Mouse (Mus musculus) lung, postnatal 0 days (tissue): ENCODE results near the gene Cryba1. TPM values are rescaled to one million over a fixed set of nuclear protein-coding genes. Genes with fewer than 3 reads are reported as not detected.

Experiments
- ATAC-seq: fragments of 200-750 bp; cut with Nextera tagmentation; 2 replicates; pipeline ENCODE4 v1.8.0; 2017; ENCODE audit warnings: moderate library complexity
- DNase-seq: peaks from one replicate; pipeline ENCODE4 v3.0.0-alpha.2; 2016; ENCODE audit warnings: low spot score
- H3K27ac ChIP-seq: fragments of 300-500 bp; sonication (generic); 2 replicates; pipeline ENCODE4 v1.5.1; 2014; ENCODE audit warnings: antibody characterized with exemption, mild to moderate bottlenecking, low read length, mixed read lengths
- H3K27me3 ChIP-seq: fragments of 300-500 bp; sonication (generic); replicated peaks from 2 replicates; pipeline ENCODE4 v1.6.1; 2014; ENCODE audit warnings: low read length, mixed read lengths; ENCODE audit not compliant: insufficient read depth
- H3K36me3 ChIP-seq: fragments of 300-500 bp; sonication (generic); 2 replicates; pipeline ENCODE4 v1.6.1; 2014; ENCODE audit warnings: low read length, mixed read lengths; ENCODE audit not compliant: insufficient read depth
- H3K4me1 ChIP-seq: fragments of 300-500 bp; sonication (generic); 2 replicates; pipeline ENCODE4 v1.6.1; 2014; ENCODE audit warnings: antibody characterized with exemption, low read depth, low read length, mixed read lengths; ENCODE audit not compliant: insufficient read depth
- H3K4me2 ChIP-seq: fragments of 300-500 bp; sonication (generic); replicated peaks from 2 replicates; pipeline ENCODE4 v1.6.1; 2014; ENCODE audit warnings: low read depth, mild to moderate bottlenecking, low read length, moderate library complexity, mixed read lengths
- H3K4me3 ChIP-seq: fragments of 300-500 bp; sonication (generic); 2 replicates; pipeline ENCODE4 v1.5.1; 2014; ENCODE audit warnings: low read depth, low read length
- H3K9ac ChIP-seq: fragments of 300-500 bp; sonication (generic); replicated peaks from 2 replicates; pipeline ENCODE4 v1.6.1; 2014; ENCODE audit warnings: low read depth, mild to moderate bottlenecking
- H3K9me3 ChIP-seq: fragments of 300-500 bp; sonication (generic); 2 replicates; pipeline ENCODE4 v1.6.1; 2016; ENCODE audit warnings: low read length, mixed read lengths
- CTCF ChIP-seq: IDR thresholded peaks from 2 replicates; pipeline ENCODE4 v1.5.1; 2016; ENCODE audit warnings: antibody characterized with exemption, mild to moderate bottlenecking
- EP300 ChIP-seq: IDR thresholded peaks from 2 replicates; pipeline ENCODE4 v1.6.1; 2016; ENCODE audit warnings: antibody characterized with exemption, mild to moderate bottlenecking, control low read depth
- WGBS: fragments of 180-500 bp; shearing (Covaris S2); extraction: QIAGEN DNeasy Blood & Tissue Kit; methylation state at CpG from one replicate; pipeline ENCODE4 v1.1.7; 2014; 5-methylcytosine and 5-hydroxymethylcytosine counted together
- polyA plus RNA-seq: library from polyadenylated mRNA; unstranded; fragments of >200 nt; fragmentation: Nextera tagmentation; extraction: Ambion mirVana; gene quantifications from 2 replicates; pipeline ENCODE4 v1.2.1, GENCODE M21; 2015

Cryba1 gene
- polyA plus RNA-seq, 1 experiment from 2014 or later: not detected

GRCm38 (mm10) chr11:77764694-77765458 is 39.8 kb upstream of the Cryba1 start:
- WGBS: 33% methylated on average over 9 of the region's 9 CpGs

GRCm38 (mm10) chr11:77763673-77764340 is 38.7 kb upstream of the Cryba1 start:
- H3K4me3 ChIP-seq: peak overlapping the region; percentile 88
- 6% methylated on average over 25 of the region's 26 CpGs for WGBS
- no peaks in the 10 kb centered on the region for H3K9me3 ChIP-seq
- H3K4me1 ChIP-seq: peaks cover 25% of the 10 kb centered on the region
- TF ChIP-seq EP300: no peak
- TF ChIP-seq CTCF: no peak
- peak overlapping the region; percentile 89 for H3K27ac ChIP-seq
- ATAC-seq: peak; percentile 46
- DNase-seq: peak; percentile 89
- H3K4me2 ChIP-seq: peak overlapping the region; percentile 96
- H3K27me3 ChIP-seq: no peaks in the 10 kb centered on the region
- H3K36me3 ChIP-seq: no peaks in the 10 kb centered on the region
- peak overlapping the region; percentile 62 for H3K9ac ChIP-seq

More at GRCm38 (mm10) chr11:77764694-77765458, 39.8 kb upstream of the Cryba1 start:
- no peaks in the 10 kb centered on the region for H3K36me3 ChIP-seq
- H3K4me1 ChIP-seq: peaks cover 25% of the 10 kb centered on the region
- TF ChIP-seq EP300 (peak; percentile 56; the same call in 1 of the 2 replicates), CTCF (no peak)
- H3K9me3 ChIP-seq: no peaks in the 10 kb centered on the region
- peak overlapping the region; percentile 96 for H3K4me2 ChIP-seq
- DNase-seq (peak; percentile 70), ATAC-seq (peak; percentile 65)
- H3K27ac ChIP-seq: peak overlapping the region; percentile 89
- H3K9ac ChIP-seq: 0 out of 2 replicates have a peak overlapping the region, but pooled peaks have one; percentile 62
- peak overlapping the region; percentile 88; the same call in 1 of the 2 replicates for H3K4me3 ChIP-seq
- no peaks in the 10 kb centered on the region for H3K27me3 ChIP-seq

GRCm38 (mm10) chr11:77762783-77763672 is 37.9 kb upstream of the Cryba1 start, which contains the start of gene Myo18a:
Gene Myo18a, plus strand, starts transcription at chr11:77763246.
- DNase-seq (peak; percentile 87), ATAC-seq (peak; percentile 77)
- no peaks in the 10 kb centered on the region for H3K27me3 ChIP-seq
- H3K4me2 ChIP-seq: peak within 1 kb of the TSS; percentile 96
- no peaks in the 10 kb centered on the region for H3K9me3 ChIP-seq
- peak within 1 kb of the TSS; percentile 89 for H3K27ac ChIP-seq
- peaks cover 25% of the 10 kb centered on the region for H3K4me1 ChIP-seq
- H3K4me3 ChIP-seq: peak within 1 kb of the TSS; percentile 88
- WGBS: 3% methylated on average over 65 of the region's 79 CpGs
- H3K36me3 ChIP-seq: no peaks in the 10 kb centered on the region
- H3K9ac ChIP-seq: peak within 1 kb of the TSS; percentile 62
- TF ChIP-seq EP300 (no peak), CTCF (peak; percentile 76)

GRCm38 (mm10) chr11:77760031-77760430 is 34.9 kb upstream of the Cryba1 start:
- 83% methylated on average over 4 of the region's 4 CpGs for WGBS
- peaks cover 12% of the 10 kb centered on the region; the same call in 1 of the 2 replicates for H3K4me1 ChIP-seq
- ATAC-seq: no peak
- H3K27ac ChIP-seq: no peak overlapping the region
- H3K4me3 ChIP-seq: no peak overlapping the region
- H3K9me3 ChIP-seq: no peaks in the 10 kb centered on the region
- H3K4me2 ChIP-seq: no peak overlapping the region
- no peaks in the 10 kb centered on the region for H3K27me3 ChIP-seq
- no peak for TF ChIP-seq EP300
- no peaks in the 10 kb centered on the region for H3K36me3 ChIP-seq
- H3K9ac ChIP-seq: no peak overlapping the region
- DNase-seq: no peak

- Histone ChIP-seq H3K36me3 (no peaks in the 10 kb centered on the region), H3K27ac (no peak overlapping the region), H3K9ac (no peak overlapping the region), H3K4me3 (no peak overlapping the region), H3K4me1 (no peaks in the 10 kb centered on the region), H3K4me2 (no peak overlapping the region), H3K27me3 (no peaks in the 10 kb centered on the region), H3K9me3 (no peaks in the 10 kb centered on the region)
- 79% methylated on average over 3 of the region's 3 CpGs for WGBS
- DNase-seq: no peak
- ATAC-seq: no peak
- TF ChIP-seq EP300: no peak
- TF ChIP-seq CTCF: no peak
These were observed 28.4 kb upstream of the Cryba1 start for GRCm38 (mm10) chr11:77753469-77753868.

- Histone ChIP-seq H3K9me3 (no peaks in the 10 kb centered on the region), H3K27ac (no peak overlapping the region), H3K4me2 (no peak overlapping the region), H3K27me3 (no peaks in the 10 kb centered on the region), H3K4me3 (no peak overlapping the region), H3K36me3 (no peaks in the 10 kb centered on the region), H3K4me1 (no peaks in the 10 kb centered on the region), H3K9ac (no peak overlapping the region)
- ATAC-seq (no peak), DNase-seq (no peak)
- TF ChIP-seq EP300 (no peak), CTCF (no peak)
- 61% methylated on average over 5 of the region's 5 CpGs for WGBS
These were observed 27.4 kb upstream of the Cryba1 start for GRCm38 (mm10) chr11:77752525-77752924.
